Mouse (Mus musculus) heart, embryonic 15.5 days (tissue): ENCODE measurements at regions not wholly inside any gene's neighbourhood (a gene's known extent, or its start where the extent isn't known, plus 50 kb on each side); places are given as distances from the start of the nearest gene placed in this dataset.

Source experiments
- ATAC-seq: fragments of 200-750 bp; cut with Nextera tagmentation; replicated peaks from 2 replicates; pipeline ENCODE4 v1.8.0; 2017; ENCODE audit warnings: low read depth, moderate TSS enrichment; ENCODE audit not compliant: insufficient number of reproducible peaks, insufficient read depth, low FRiP score
- H3K27ac ChIP-seq: fragments of 300-500 bp; sonication (generic); 2 replicates; pipeline ENCODE4 v1.5.1; 2015; ENCODE audit warnings: mild to moderate bottlenecking, inconsistent platforms
- H3K27me3 ChIP-seq: fragments of 300-500 bp; sonication (generic); 2 replicates; pipeline ENCODE4 v1.6.1; 2015; ENCODE audit warnings: inconsistent platforms
- H3K36me3 ChIP-seq: fragments of 300-500 bp; sonication (generic); 2 replicates; pipeline ENCODE4 v1.6.1; 2015; ENCODE audit warnings: mild to moderate bottlenecking, inconsistent platforms
- H3K4me1 ChIP-seq: fragments of 300-500 bp; sonication (generic); replicated peaks from 2 replicates; pipeline ENCODE4 v1.6.1; 2015; ENCODE audit warnings: inconsistent platforms
- H3K4me2 ChIP-seq: fragments of 300-500 bp; sonication (generic); 2 replicates; pipeline ENCODE4 v1.6.1; 2015; ENCODE audit warnings: inconsistent platforms, mild to moderate bottlenecking, moderate library complexity
- H3K4me3 ChIP-seq: fragments of 300-500 bp; sonication (generic); 2 replicates; pipeline ENCODE4 v1.5.1; 2015; ENCODE audit warnings: mild to moderate bottlenecking, inconsistent platforms
- H3K9ac ChIP-seq: fragments of 300-500 bp; sonication (generic); 2 replicates; pipeline ENCODE4 v1.6.1; 2015; ENCODE audit warnings: mild to moderate bottlenecking, inconsistent platforms
- H3K9me3 ChIP-seq: fragments of 300-500 bp; sonication (generic); replicated peaks from 2 replicates; pipeline ENCODE4 v1.6.1; 2016; ENCODE audit warnings: inconsistent platforms
- WGBS: fragments of 180-500 bp; shearing (Covaris S2); methylation state at CpG from one replicate; pipeline ENCODE4 v1.1.7; 2015; ENCODE audit warnings: mixed read lengths; 5-methylcytosine and 5-hydroxymethylcytosine counted together

- peaks cover 29% of the 10 kb centered on the region for H3K4me1 ChIP-seq
- no peak for ATAC-seq
Observed at GRCm38 (mm10) chr2:128374926-128375325, 216.1 kb upstream of the Spdye4c start.

GRCm38 (mm10) chr2:128375827-128376226 lies 215.2 kb upstream of the Spdye4c start:
- Histone ChIP-seq H3K9ac (no peak overlapping the region), H3K4me2 (no peak overlapping the region), H3K36me3 (no peaks in the 10 kb centered on the region), H3K9me3 (no peaks in the 10 kb centered on the region), H3K27ac (no peak overlapping the region), H3K4me1 (peaks cover 30% of the 10 kb centered on the region), H3K27me3 (no peaks in the 10 kb centered on the region), H3K4me3 (no peak overlapping the region)
- 83% methylated on average over 3 of the region's 3 CpGs for WGBS
- no peak for ATAC-seq

More at GRCm38 (mm10) chr2:128374926-128375325, 216.1 kb upstream of the Spdye4c start:
- no peak overlapping the region for H3K4me3 ChIP-seq
- no peaks in the 10 kb centered on the region for H3K9me3 ChIP-seq
- no peak overlapping the region for H3K4me2 ChIP-seq
- no peaks in the 10 kb centered on the region for H3K36me3 ChIP-seq
- no peaks in the 10 kb centered on the region for H3K27me3 ChIP-seq
- H3K27ac ChIP-seq = no peak overlapping the region
- no peak overlapping the region for H3K9ac ChIP-seq
- 88% methylated on average over 5 of the region's 5 CpGs for WGBS

GRCm38 (mm10) chr2:128377176-128377575 lies 213.8 kb upstream of the Spdye4c start:
- Histone ChIP-seq H3K9me3 (no peaks in the 10 kb centered on the region), H3K4me3 (no peak overlapping the region), H3K27ac (no peak overlapping the region), H3K9ac (no peak overlapping the region), H3K27me3 (no peaks in the 10 kb centered on the region), H3K4me1 (peaks cover 30% of the 10 kb centered on the region), H3K4me2 (no peak overlapping the region), H3K36me3 (no peaks in the 10 kb centered on the region)
- no peak for ATAC-seq
- WGBS = 88% methylated on average over 6 of the region's 6 CpGs

- no peaks in the 10 kb centered on the region for H3K9me3 ChIP-seq
- WGBS = 75% methylated on average over 10 of the region's 10 CpGs
- H3K27me3 ChIP-seq = no peaks in the 10 kb centered on the region
- H3K4me3 ChIP-seq = no peak overlapping the region
- H3K27ac ChIP-seq = no peak overlapping the region
- H3K4me1 ChIP-seq = peaks cover 29% of the 10 kb centered on the region
- H3K9ac ChIP-seq = no peak overlapping the region
- H3K4me2 ChIP-seq = no peak overlapping the region
- ATAC-seq = no peak
- H3K36me3 ChIP-seq = no peaks in the 10 kb centered on the region
Observed at GRCm38 (mm10) chr2:128377680-128378079, 213.3 kb upstream of the Spdye4c start.

- H3K4me1 ChIP-seq = peaks cover 22% of the 10 kb centered on the region
- no peaks in the 10 kb centered on the region for H3K9me3 ChIP-seq
- H3K36me3 ChIP-seq = no peaks in the 10 kb centered on the region
- H3K27ac ChIP-seq = no peak overlapping the region
- ATAC-seq = no peak
- H3K4me2 ChIP-seq = no peak overlapping the region
- H3K27me3 ChIP-seq = no peaks in the 10 kb centered on the region
- H3K9ac ChIP-seq = no peak overlapping the region
- WGBS = 84% methylated on average over 7 of the region's 7 CpGs
- no peak overlapping the region for H3K4me3 ChIP-seq
Observed at GRCm38 (mm10) chr2:128378456-128378855, 212.6 kb upstream of the Spdye4c start.

- H3K4me3 ChIP-seq = no peak overlapping the region
- WGBS = 74% methylated on average over 8 of the region's 8 CpGs
- ATAC-seq = no peak
- no peaks in the 10 kb centered on the region for H3K27me3 ChIP-seq
- no peaks in the 10 kb centered on the region for H3K9me3 ChIP-seq
- H3K27ac ChIP-seq = no peak overlapping the region
- no peaks in the 10 kb centered on the region for H3K36me3 ChIP-seq
- H3K4me1 ChIP-seq = peaks cover 15% of the 10 kb centered on the region; the same call in 1 of the 2 replicates
- no peak overlapping the region for H3K9ac ChIP-seq
- H3K4me2 ChIP-seq = no peak overlapping the region
Observed at GRCm38 (mm10) chr2:128379151-128379550, 211.9 kb upstream of the Spdye4c start.

GRCm38 (mm10) chr2:128379554-128379953 lies 211.5 kb upstream of the Spdye4c start:
- Histone ChIP-seq H3K4me2 (no peak overlapping the region), H3K4me1 (peaks cover 14% of the 10 kb centered on the region; the same call in 1 of the 2 replicates), H3K4me3 (no peak overlapping the region), H3K9ac (no peak overlapping the region), H3K27ac (no peak overlapping the region), H3K9me3 (no peaks in the 10 kb centered on the region), H3K27me3 (no peaks in the 10 kb centered on the region), H3K36me3 (no peaks in the 10 kb centered on the region)
- 27% methylated on average over 8 of the region's 8 CpGs for WGBS
- ATAC-seq = no peak

- Histone ChIP-seq H3K4me2 (no peak overlapping the region), H3K9ac (no peak overlapping the region), H3K27me3 (no peaks in the 10 kb centered on the region), H3K36me3 (no peaks in the 10 kb centered on the region), H3K27ac (no peak overlapping the region), H3K4me3 (no peak overlapping the region), H3K4me1 (peaks cover 14% of the 10 kb centered on the region; the same call in 1 of the 2 replicates), H3K9me3 (no peaks in the 10 kb centered on the region)
- 55% methylated on average over 7 of the region's 7 CpGs for WGBS
- no peak for ATAC-seq
Observed at GRCm38 (mm10) chr2:128380581-128380980, 210.4 kb upstream of the Spdye4c start.

GRCm38 (mm10) chr2:128381684-128382205 lies 209.3 kb upstream of the Spdye4c start:
- peaks cover 14% of the 10 kb centered on the region; the same call in 1 of the 2 replicates for H3K4me1 ChIP-seq
- no peak overlapping the region for H3K4me2 ChIP-seq
- no peaks in the 10 kb centered on the region for H3K9me3 ChIP-seq
- no peak overlapping the region for H3K4me3 ChIP-seq
- H3K27ac ChIP-seq = no peak overlapping the region
- H3K27me3 ChIP-seq = no peaks in the 10 kb centered on the region
- H3K36me3 ChIP-seq = no peaks in the 10 kb centered on the region
- WGBS = 53% methylated on average over 5 of the region's 5 CpGs
- no peak overlapping the region for H3K9ac ChIP-seq
- no peak for ATAC-seq

- no peak overlapping the region for H3K27ac ChIP-seq
- H3K27me3 ChIP-seq = no peaks in the 10 kb centered on the region
- no peak overlapping the region for H3K4me2 ChIP-seq
- H3K4me3 ChIP-seq = no peak overlapping the region
- H3K36me3 ChIP-seq = no peaks in the 10 kb centered on the region
- ATAC-seq = no peak
- WGBS = 38% methylated on average over 4 of the region's 4 CpGs
- H3K9me3 ChIP-seq = no peaks in the 10 kb centered on the region
- H3K4me1 ChIP-seq = peaks cover 15% of the 10 kb centered on the region; the same call in 1 of the 2 replicates
- no peak overlapping the region for H3K9ac ChIP-seq
Observed at GRCm38 (mm10) chr2:128382473-128382872, 208.5 kb upstream of the Spdye4c start.

- Histone ChIP-seq H3K4me1 (peaks cover 29% of the 10 kb centered on the region), H3K27me3 (no peaks in the 10 kb centered on the region)
Observed at GRCm38 (mm10) chr2:128384612-128385011, 206.4 kb upstream of the Spdye4c start.

GRCm38 (mm10) chr2:128386846-128387621 lies 204.0 kb upstream of the Spdye4c start:
- ATAC-seq = no peak
- no peaks in the 10 kb centered on the region for H3K27me3 ChIP-seq
- 62% methylated on average over 4 of the region's 4 CpGs for WGBS
- no peak overlapping the region for H3K4me3 ChIP-seq
- no peak overlapping the region for H3K27ac ChIP-seq
- no peaks in the 10 kb centered on the region for H3K36me3 ChIP-seq
- no peak overlapping the region for H3K4me2 ChIP-seq
- no peaks in the 10 kb centered on the region for H3K9me3 ChIP-seq
- H3K9ac ChIP-seq = no peak overlapping the region
- peaks cover 27% of the 10 kb centered on the region for H3K4me1 ChIP-seq

More at GRCm38 (mm10) chr2:128384612-128385011, 206.4 kb upstream of the Spdye4c start:
- H3K9ac ChIP-seq = no peak overlapping the region
- no peaks in the 10 kb centered on the region for H3K36me3 ChIP-seq
- ATAC-seq = no peak
- WGBS = 72% methylated on average over 10 of the region's 10 CpGs
- H3K4me2 ChIP-seq = no peak overlapping the region
- no peak overlapping the region for H3K4me3 ChIP-seq
- no peaks in the 10 kb centered on the region for H3K9me3 ChIP-seq
- no peak overlapping the region for H3K27ac ChIP-seq
